Mouse (Mus musculus): ENCODE results near the gene Trp53tg5.

Gene Trp53tg5

DNA sequence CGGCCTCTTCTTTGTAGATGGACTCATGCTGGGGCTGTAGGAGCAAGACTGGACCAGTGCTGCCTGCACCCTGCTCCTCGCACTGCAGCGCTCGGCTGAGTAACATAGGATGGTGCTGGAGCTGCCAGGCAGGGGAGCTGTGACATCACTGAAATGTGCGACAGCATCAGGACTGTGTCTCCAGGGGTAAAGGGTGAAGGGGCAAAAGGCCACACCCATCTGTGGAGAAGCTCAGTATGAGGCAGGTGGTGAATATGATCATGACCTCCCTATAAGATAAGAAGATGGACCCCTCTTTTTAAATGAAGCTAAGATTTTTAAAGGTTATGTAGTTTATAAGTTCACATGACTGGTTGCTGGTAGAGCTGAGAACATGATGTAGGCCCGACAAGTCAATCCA is at the start of gene Trp53tg5:
TSS of gene Trp53tg5 (minus strand) at position 101 of the 400 bp plus-strand sequence.
- no peak for DNase-seq (ENCODE audit: low spot score)

- DNase-seq (ENCODE audit: low spot score): no peak
Observed at GRCm38 (mm10) chr2:164522280-164522679, 48.8 kb upstream of the Trp53tg5 start.

DNA sequence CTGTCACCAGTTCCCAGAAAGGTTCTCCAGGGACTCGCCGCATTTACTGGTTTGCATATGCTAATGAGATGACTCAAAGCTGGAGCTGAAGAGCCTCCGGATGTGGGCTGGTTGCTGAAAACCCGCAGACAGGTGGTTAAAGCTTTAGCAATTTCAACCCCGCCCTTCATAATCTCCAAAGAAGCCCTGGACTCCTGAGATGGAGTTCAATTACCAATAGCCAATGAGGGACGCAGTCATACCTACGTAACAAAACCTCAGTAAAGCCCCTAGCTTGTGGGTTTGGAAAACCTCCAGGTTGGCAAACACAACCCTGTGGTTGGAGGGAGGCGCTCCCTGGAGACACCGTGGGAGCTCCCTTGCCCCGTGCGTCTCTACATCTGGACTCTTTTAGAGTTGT is 48.3 kb upstream of the Trp53tg5 start:
- DNase-seq (ENCODE audit: low spot score): no peak

DNA sequence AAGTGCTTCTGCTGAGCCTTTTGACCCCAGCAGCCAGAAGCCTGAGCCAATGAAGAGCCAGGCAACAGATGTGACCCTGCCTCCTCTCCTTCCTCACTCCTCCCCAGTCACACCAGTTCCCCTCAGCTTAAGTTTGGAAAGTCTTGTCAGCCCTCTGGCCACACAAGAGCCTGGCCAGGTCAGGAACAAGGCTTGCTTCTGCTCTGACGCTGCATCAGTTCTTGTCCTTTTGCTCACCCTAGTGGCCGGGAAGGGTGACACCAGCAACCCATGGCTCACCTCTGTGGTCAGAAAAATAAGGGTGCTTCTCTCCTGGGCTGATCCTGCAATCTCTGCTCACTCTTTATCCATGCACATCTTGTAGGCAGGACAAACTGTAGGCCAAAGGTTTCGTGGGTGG is 47.3 kb upstream of the Trp53tg5 start:
- peak; percentile 27 for DNase-seq (ENCODE audit: low spot score)

DNA sequence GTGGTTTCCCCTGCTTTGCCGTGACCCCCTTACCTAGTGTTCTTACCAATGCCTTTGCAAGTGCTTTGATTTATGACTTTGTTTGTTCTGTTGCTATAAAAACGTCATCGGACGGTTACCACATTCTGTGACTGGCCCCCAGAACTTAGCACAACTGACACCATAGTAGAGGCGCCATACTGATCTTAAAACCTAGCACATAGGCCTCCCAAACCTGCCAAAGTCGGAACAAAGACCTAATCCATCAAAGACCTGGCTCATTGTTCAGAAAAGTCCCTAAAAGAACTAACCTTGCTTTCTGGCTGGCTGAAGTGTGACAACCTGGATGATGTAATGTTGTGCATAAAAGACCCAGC is 45.6 kb upstream of the Trp53tg5 start:
- DNase-seq (ENCODE audit: low spot score): no peak

- DNase-seq (ENCODE audit: low spot score): no peak
Observed at GRCm38 (mm10) chr2:164518266-164519170, 45.0 kb upstream of the Trp53tg5 start.

DNA sequence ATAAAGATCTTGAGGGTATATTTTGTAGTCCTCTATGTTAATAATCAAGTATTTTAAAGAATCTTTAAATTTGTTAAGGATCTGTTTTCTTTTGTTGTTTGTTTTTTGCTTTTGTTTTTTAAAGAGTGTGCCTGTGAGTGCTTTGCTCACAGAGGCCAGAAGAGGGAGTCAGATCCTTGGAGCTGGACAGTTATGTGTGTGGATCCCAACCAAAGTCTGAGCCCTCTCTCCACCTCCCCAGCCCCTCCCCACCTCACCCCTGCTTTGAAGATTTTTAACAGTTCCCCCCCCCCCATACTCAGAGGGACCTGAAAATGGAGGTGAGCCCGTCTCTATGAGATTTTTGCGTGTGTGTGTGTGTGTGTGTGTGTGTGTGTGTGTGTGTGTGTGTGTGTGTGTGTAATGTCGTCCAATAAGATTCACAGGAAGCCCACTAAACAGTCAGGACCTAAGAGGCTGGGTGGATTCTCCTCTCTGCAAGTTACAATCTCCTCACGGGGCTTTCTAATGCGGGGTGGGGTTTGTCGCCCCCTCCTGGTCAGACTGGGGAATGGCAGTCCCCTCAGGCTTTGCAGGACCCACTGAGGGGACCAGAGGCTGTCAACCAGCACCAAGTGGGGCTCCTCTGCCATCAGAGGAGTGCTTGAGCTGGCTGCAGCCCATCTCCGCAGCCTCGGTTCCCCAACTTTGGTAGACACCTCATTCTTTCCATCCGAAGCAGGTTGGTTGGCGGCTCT is 44.1 kb upstream of the Trp53tg5 start:
- DNase-seq (ENCODE audit: low spot score): peak; percentile 72

GRCm38 (mm10) chr2:164516592-164516991 is 43.1 kb upstream of the Trp53tg5 start:
- no peak for DNase-seq (ENCODE audit: low spot score)

GRCm38 (mm10) chr2:164515897-164516296 is 42.4 kb upstream of the Trp53tg5 start:
- DNase-seq (ENCODE audit: low spot score): no peak

- DNase-seq (ENCODE audit: low spot score): no peak
Observed at GRCm38 (mm10) chr2:164514916-164515315, 41.4 kb upstream of the Trp53tg5 start.

- DNase-seq (ENCODE audit: low spot score): no peak
Observed at GRCm38 (mm10) chr2:164513389-164513788, 39.9 kb upstream of the Trp53tg5 start.

GRCm38 (mm10) chr2:164512121-164512909 is 38.8 kb upstream of the Trp53tg5 start:
- DNase-seq (ENCODE audit: low spot score): peak; percentile 12

DNA sequence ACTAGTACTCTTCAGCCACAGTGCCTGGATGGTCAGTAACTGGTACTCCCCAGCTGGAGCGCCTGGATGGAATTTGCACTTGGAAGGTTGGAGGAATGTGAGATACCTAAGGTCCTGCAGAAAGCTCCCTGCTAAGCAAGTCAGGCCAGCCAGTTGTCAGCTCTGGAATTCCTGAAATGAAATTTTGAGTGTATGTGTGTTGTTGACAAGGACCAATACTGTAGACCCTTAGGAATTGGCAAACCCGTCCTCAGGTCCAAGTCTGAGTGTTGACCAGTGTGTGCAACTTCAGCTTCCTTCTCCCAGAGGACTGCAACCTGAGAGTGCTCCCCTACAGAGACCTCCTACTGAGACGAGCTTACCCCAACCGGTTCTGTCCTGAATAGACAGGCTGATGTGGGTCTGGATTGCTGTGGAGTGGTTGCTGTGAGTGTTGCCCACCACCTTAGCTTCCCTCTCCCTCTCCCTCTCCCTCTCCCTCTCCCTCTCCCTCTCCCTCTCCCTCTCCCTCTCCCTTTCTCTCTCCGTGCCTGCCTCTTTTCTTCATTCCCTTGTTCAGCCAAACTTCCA is 37.2 kb upstream of the Trp53tg5 start:
- no peak for DNase-seq (ENCODE audit: low spot score)

DNA sequence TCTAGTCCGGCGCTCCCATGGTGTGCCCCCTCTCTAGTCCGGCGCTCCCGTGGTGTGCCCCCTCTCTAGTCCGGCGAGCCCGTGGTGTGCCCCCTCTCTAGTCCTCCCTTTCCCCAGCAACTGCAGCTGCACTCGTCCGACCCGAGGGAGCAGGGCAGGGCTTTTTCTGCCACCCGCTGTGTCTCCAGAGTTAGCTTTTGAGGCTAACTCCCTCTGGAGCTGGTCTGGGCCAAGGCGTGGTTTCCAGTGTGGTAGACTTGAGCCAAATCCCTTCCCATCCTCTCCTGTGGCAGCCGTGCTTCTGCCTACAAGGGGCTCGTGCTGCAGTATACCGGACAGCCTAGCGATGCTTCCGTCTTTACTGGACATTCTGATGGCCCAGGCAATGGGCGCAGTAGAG is 34.3 kb upstream of the Trp53tg5 start:
- no peak for DNase-seq (ENCODE audit: low spot score)

DNA sequence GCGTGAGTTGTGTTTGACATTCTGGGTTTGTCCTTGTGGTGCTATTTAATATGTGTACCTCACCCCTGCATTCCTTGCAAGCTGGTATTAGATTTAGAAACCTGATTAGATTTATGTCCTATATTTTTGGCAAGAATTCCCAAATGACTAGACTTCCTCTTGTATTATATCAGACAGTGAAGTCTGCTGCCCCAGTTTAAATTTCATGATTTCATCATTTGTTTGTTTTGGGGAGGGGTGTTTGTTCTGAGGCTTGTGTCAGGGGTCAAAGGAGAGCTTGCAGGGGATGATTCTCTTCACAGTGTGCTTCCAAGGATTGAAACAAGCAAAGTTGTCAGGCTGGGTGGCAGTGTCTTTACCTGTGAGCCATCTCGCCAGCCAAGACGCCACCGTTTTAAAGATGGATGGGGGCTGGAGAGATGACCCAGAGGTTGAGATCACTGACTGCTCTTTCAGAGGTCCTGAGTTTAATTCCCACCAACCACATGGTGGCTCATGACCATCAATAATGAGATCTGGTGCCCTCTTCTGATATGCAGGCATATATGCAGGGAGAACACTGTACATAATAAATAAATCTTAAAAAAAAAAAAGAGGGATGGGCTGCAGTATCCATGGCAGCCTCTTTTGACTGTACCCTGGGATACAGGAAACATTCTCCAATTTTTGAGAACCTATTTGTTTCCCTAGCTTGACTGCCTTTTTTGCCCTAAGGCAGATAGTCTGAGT is 32.3 kb upstream of the Trp53tg5 start:
- DNase-seq (ENCODE audit: low spot score): no peak

DNA sequence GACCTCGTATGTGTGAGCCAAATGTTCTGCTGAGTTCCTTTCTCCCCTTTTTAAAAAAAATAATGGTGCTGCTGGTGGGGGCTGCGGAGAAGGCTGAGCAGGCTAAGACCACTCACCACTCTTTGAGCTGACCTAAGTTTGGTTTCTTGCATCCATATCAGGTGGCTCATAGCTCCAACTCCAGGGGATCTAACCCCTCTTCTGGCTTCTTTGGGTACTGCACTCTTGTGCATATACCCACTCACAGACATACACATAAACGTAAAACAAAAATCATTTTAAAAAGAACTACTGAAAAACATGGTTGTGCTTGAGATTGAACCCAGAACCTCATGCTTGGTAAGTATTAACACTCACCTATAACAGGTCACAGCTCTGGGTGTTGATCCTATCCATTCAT is 31.4 kb upstream of the Trp53tg5 start:
- no peak for DNase-seq (ENCODE audit: low spot score)

DNA sequence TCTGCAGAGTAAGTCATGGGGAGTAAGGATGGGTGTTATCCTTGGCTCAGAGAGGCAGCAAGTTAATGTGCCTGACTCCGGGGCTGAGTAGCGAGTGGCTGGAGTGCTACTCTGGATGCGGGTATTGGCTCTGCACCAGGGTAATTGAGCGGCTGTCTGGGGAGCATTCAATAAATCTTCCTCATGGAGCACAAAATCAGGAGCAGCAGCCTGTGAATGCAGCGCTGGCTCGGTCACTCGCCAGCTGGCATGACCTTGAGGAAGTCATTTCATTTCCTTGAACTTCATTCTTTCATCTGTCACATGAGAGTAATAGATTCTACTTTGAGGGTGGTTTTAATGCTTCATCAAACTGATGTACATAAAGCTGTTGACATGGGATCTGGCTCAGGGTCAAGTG is 27.0 kb upstream of the Trp53tg5 start:
- DNase-seq (ENCODE audit: low spot score): no peak

GRCm38 (mm10) chr2:164499317-164499716 is 25.8 kb upstream of the Trp53tg5 start:
- no peak for DNase-seq (ENCODE audit: low spot score)

- no peak for DNase-seq (ENCODE audit: low spot score)
Observed at GRCm38 (mm10) chr2:164497691-164498268, 24.3 kb upstream of the Trp53tg5 start.

DNA sequence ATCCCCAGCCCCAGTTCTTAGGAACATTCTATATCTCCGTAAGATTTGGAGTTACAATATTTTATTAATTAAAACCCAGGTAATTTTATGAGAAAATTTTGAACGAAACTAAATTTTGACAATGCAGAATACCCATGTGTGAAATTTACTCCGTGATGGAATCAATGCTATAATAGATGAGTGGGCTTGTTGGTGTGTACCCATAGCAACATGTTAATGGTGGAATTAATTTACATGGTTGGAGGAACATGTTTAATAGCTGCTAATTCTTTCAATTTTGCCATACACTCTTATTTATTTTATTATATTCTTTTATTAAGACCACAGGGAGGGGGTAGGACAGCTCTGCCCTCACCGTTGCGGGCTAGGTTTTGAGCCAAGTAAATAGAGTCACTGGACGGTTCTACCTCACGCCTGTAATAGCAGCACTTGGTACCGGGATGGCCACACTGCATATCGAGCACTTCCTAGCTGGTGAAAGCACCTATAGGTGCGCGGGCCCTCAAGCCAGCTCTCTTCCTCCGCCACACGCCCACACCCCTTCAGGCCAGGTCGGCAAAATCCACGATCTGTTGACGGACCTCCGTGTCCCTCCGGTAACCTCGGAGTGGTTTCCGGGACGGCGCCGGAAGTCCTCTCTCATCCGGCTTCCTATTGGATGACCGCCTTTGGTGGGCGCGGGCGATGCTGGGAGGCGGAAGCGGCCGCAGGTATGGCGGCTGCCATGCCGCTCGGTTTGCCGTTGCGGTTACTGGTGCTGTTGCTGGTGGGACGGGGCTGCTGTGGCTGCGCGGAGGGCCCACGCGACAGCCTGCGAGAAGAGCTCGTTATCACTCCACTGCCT is 23.5 kb upstream of the Trp53tg5 start, which contains the start of gene Pigt:
TSS of gene Pigt (plus strand) at position 674 of the 844 bp plus-strand sequence.
- peak; percentile 88 for DNase-seq (ENCODE audit: low spot score)
